Mouse (Mus musculus) erythroblast, embryonic 14.5 days (primary cell): ENCODE results near the gene Olfr1197.

ENCODE experiments used
- GATA1 ChIP-seq: IDR thresholded peaks from 2 replicates; pipeline ENCODE4 v1.6.1; 2012; ENCODE audit warnings: low read length, inconsistent platforms, mixed read lengths
- TAL1 ChIP-seq: IDR thresholded peaks from 3 replicates; pipeline ENCODE4 v1.6.1; 2012; ENCODE audit warnings: low read length, inconsistent platforms, mixed read lengths

DNA sequence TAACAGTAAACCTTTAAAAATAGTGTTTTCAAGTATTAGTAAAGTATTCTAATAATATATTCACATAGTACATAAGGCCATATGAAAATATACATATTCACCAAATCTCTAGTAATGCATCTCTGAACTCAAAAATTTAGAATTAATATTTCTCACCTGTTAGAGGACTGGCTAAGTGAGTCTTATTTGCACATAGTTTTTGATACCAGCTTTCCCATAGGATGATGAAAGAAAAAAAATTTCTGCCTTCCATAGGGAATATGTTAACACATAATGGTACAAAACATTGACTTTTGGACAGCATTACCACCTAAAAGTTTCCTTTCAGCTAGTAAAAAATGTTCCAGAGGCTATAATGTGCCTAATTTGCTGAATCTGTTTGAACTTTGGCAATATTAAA, 43.1 kb downstream of the Olfr1197 start, which contains the start of gene Olfr1195:
- TF ChIP-seq TAL1 (no peak), GATA1 (no peak)
